Mouse (Mus musculus) gastrocnemius, postnatal 36 days (tissue): ENCODE data around the gene Mgat3. TPM values are rescaled to one million over a fixed set of nuclear protein-coding genes. Genes with fewer than 3 reads are reported as not detected.

Experiments used
- DNase-seq, 2 experiments: peaks; one replicate each; pipeline ENCODE4 v3.0.0; 2022
- intact Hi-C: fragments of 180-260 bp; cut with DNase I; formaldehyde crosslinking; loops from one replicate; pipeline ENCODE4 v1.15.1; 2025
- total RNA-seq, 2 experiments: library from RNA; stranded (reverse); gene quantifications; 2 replicates each; pipeline ENCODE4 v1.2.3; 2021

The Mgat3 gene
- total RNA-seq, 2 experiments from 2014 or later = 0.64 to 0.96 TPM

- no peak for DNase-seq
Measured at GRCm38 (mm10) chr15:80173781-80174597, 468 bp downstream of the Mgat3 start.

DNA sequence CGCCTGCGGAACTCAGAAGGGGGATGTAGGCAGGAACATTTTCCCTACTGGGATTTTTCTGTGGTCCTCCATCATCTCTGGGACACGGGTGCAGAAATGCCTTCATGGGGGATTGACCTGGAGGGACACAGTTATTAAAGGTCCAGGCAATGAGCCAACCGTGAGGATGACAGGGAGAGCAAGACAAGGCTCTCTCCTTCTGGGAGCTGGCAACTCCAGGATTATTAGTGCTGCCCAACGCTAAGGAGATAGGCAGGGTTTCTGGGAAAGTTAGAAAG lies 1.0 kb downstream of the Mgat3 start:
- intact Hi-C loops = no loop called here
- DNase-seq = no peak

More at GRCm38 (mm10) chr15:80173781-80174597, 468 bp downstream of the Mgat3 start:
- intact Hi-C loops = no loop called here

DNA sequence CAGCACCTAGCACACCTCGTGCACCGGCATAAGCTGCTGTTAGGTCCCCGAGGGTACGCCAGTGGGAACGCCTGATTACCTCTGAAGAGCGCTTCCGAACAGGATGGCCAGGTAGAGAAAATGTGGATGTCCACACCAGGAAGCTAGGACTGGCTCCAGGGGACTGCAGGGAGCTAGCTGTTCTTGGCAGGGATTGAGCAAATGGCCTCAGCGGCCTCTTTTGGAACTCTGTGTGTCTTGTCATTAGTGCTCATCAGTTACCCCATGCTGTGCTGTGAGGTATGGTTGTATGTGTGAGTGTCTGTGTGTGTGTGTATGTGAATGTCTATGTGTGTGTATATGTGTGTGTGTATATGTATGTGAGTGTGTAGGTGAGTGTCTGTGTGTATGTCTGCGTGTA lies 1.8 kb downstream of the Mgat3 start:
- DNase-seq = no peak
- intact Hi-C loops = no loop called here

DNA sequence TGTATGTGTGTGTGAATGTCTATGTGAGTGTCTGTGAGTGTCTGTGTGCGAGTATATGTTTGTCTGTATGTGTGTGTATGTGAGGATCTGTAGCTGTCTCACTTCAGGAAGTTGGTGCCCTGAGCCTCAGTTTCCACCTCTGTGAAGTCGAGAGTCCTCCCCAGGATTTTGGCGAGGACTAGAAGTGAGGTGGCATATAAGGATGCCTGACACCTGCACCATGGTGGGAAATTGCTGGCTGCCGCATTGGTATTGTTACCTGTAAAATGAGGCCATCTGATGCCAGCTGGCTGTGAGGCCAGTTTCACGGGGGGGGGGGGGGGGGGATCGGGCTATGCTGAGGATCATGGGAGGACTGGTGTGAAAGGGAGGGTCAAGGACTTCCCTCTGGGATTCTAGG lies 2.2 kb downstream of the Mgat3 start:
- intact Hi-C loops = no loop called here

DNA sequence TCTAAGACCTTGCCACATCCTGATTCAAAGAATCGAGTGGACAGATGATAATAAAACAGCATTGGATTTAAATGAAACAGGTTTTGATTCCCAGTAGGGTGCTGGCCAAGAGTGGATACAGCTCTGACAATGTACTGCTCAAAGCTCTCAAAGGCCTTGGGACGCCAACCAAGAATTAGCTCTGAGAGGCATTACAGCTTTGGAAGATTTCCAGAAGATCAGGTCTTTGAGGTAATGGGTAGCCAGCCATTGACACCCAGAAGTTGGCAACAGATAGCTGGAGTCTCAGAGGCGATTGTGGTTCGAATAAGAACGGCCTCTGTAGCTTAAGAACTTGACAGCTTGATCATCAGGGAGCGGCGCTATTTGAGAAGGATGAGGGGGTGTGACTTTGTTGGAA lies 8.0 kb downstream of the Mgat3 start:
- no peak for DNase-seq
- intact Hi-C loops = no loop called here

More for the DNA sequence above, 2.2 kb downstream of the Mgat3 start:
- DNase-seq = no peak

GRCm38 (mm10) chr15:80182072-80182700 lies 8.7 kb downstream of the Mgat3 start:
- no peak for DNase-seq
- intact Hi-C loops = no loop called here

DNA sequence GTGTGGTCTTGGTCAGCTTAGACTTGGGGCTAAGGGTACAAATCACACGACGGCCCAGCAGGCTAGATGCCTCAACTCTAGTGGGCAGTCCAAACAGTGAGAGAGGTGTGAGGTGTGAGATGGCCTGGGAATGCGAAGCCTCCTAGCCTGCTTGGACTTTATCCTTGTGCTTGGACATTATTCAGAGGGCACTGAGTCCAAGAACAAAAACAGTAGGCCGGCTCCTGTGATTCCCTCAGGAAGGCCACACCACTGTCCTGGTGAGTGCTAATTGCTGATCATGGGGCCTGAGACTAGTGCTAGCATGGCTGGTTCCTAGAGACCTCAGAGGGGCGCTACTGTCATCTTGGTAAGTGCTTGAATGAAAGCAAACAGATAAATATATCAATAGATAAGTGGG lies 15.4 kb downstream of the Mgat3 start:
- intact Hi-C loops = no loop called here
- no peak for DNase-seq

- no peak for DNase-seq
- intact Hi-C loops = no loop called here
Measured at GRCm38 (mm10) chr15:80190075-80190474, 16.6 kb downstream of the Mgat3 start.

- DNase-seq = no peak
- intact Hi-C loops = no loop called here
Measured at GRCm38 (mm10) chr15:80191585-80192245, 18.2 kb downstream of the Mgat3 start.

DNA sequence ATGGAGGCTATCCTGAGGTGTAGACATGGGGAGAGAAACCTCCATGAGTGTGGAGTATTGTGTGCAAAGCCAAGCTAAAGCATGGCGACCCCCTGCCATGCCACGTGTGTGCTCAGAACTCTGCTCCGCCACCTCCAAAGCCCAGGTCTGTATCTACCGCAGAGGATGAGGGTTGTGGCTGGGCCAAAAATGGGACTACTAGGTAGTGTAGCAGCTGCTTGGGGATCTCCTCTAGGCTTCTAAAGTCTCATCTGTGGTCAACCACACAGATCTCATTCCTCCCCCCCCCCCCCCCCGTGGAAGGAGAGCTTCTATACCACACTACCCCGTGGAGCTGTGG lies 18.7 kb downstream of the Mgat3 start:
- DNase-seq = no peak
- intact Hi-C loops = no loop called here

DNA sequence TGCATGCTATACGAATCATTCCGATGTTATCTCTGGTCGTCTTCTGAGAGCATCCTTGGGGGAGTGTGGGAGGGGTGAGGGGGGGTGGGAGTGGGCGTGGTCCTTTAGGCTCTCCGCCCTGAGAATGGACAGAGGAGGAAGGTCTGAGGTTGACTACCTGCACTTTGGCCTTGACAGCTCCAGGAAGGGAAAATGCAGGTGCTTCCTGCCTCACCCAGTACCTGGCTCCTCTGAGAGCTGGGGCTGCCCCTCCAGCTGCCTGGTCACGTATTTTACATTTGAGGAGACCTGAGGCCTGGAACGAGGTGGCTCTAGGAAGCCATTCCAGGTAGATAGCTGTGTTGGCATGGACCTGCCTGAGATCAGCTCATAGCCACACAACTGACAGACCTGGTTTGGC lies 19.3 kb downstream of the Mgat3 start:
- no peak for DNase-seq
- intact Hi-C loops = no loop called here

- intact Hi-C loops = no loop called here
- no peak for DNase-seq
Measured at GRCm38 (mm10) chr15:80199556-80199955, 26.0 kb downstream of the Mgat3 start.

DNA sequence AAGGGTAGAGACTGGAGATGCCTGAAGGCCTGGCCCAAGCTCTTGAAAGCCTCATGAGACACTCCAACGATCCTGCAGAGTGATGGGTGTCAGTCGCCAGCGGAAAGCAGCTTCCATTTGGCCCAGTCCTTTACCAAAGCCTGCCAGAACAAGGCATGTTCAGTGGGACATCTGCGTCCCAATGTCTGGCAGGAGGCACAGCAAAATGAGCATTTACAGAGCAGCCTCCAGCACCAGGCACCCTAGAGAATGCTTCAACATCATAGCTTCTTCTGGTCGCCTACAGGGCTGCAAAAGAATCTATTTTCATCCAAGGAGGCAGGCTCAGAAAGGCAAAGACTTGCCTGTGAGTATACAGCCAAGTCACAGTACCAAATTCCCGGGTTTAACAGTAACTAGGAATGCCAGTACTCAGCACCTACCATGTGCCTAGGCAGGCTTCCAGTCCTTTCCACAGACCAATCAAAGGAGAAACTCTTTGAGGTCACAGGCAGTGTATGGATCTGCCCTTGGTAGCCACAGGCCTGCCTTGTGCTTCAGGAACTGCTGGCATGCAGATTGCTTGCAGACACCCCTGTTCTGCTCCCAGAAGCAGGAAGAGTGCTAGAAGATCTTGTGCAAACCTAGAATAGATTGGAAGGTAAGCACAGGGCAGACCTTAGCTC lies 28.7 kb downstream of the Mgat3 start:
- intact Hi-C loops = no loop called here
- DNase-seq = no peak

DNA sequence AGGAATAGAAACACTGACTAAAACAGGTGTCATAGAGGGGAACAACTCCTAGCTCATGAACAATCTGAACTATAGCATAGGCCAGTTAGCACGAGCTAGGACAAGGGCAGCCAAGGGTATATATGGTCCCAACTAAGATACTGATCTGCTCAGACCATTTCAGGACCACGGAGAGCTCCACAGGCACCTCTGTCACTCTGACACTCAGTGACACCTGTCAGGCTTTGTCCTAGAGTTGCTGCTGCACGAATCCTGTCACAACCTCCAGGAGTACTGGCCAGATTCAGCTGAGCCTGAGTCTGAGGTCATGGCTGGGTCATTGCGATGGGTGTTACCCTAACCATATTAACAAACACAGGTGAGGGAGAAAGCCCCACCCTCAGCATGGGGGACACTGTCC lies 29.9 kb downstream of the Mgat3 start:
- no peak for DNase-seq

GRCm38 (mm10) chr15:80206057-80206565 lies 32.6 kb downstream of the Mgat3 start:
- no peak for DNase-seq
- intact Hi-C loops = no loop called here

More for the DNA sequence above, 29.9 kb downstream of the Mgat3 start:
- intact Hi-C loops = no loop called here

GRCm38 (mm10) chr15:80208446-80208845 lies 34.9 kb downstream of the Mgat3 start:
- intact Hi-C loops = no loop called here
- no peak for DNase-seq

DNA sequence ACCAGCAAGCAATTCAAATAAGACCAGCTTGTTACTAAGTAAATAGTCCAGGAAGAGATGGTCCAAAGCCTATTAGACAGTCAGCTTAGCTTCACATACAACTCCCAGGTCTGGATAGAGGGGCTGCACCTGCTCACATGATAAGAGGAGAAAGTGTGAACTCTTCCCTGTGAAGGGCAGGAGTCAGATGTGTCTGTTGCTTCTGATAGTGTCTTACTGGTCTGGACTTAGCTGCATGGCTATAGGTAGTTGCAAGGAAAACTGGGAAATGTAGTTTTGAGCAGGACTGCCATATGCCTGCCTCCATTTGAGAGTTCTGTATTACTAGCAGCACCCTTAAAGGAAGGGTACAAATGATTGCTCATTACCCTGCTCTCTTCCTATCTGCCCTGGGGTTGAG lies 40.2 kb downstream of the Mgat3 start:
- intact Hi-C loops = no loop called here
- DNase-seq = no peak

DNA sequence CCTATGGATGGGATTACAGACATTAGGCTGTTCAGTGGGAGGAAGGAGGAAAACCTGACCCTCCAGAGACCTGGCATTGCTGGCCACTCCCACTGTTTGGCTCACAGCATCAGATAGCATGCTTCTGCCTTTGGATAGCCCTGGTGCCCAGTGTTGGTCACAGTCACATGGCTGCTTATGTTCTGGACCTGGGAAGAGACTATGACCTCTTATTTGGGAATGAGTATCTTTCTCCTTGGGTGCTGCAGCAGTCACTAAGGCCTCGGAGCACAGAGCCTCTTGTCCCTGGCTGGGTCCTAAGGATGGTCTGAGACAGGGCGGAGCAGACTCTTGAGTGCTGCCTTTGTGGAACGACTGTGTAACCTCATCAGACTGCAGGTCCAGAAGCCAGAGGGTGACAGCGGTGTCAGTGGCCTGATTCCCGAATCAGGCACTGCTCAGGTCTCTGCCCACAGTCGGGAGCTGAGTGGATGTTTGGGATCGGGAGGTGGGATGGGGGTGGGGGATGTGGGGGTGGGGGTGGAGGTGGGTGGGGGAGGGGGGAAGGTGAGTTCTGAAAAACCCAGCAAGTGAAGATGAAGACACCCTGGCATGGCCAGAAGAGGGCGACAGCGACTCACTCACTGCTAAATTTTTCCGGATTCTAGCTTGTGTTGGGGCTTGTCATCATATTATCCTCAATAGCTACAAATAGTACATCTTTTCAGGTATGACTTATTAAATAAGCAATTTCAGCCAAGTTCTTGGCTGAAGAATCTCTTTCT lies 42.4 kb downstream of the Mgat3 start:
- intact Hi-C loops = no loop called here
- no peak for DNase-seq

- intact Hi-C loops = no loop called here
- DNase-seq = no peak
Measured at GRCm38 (mm10) chr15:80216480-80216820, 42.9 kb downstream of the Mgat3 start.

- DNase-seq = no peak
- intact Hi-C loops = no loop called here
Measured at GRCm38 (mm10) chr15:80217476-80217875, 44.0 kb downstream of the Mgat3 start.

DNA sequence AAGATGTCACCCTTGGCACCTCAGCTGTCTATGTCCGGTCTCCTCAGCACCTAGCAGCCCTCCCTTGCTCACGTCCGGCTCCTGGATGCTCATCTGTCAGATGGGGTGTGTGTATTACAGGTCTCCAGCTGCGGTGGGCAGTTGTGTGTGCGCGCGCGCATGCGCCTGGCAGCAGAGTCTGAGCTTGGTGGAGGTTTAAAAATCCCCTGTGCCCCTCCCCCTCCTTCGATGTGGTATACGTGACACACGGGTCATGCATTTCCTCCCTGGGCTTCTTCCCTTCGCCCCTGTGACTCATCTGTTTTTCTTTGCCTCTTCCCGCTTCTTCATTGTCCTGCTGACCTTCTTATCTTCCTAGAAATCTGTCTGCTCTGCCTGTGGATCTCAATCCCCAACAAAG lies 45.7 kb downstream of the Mgat3 start:
- DNase-seq = no peak
- intact Hi-C loops = no loop called here
